Mouse (Mus musculus) limb, embryonic 10.5 days (tissue): Measurements from ENCODE around the gene Uqcrh. TPM values are rescaled to one million over a fixed set of nuclear protein-coding genes. Genes with fewer than 3 reads are reported as not detected.

ENCODE experiments used
- DNase-seq: peaks from one replicate; pipeline ENCODE4 v3.0.0-alpha.2; 2017; ENCODE audit warnings: low spot score
- H3K27ac ChIP-seq: fragments of 300-500 bp; sonication (generic); 2 replicates; pipeline ENCODE4 v1.5.1; 2016; ENCODE audit warnings: mild to moderate bottlenecking
- H3K27me3 ChIP-seq: fragments of 300-500 bp; sonication (generic); 2 replicates; pipeline ENCODE4 v1.6.1; 2016; ENCODE audit warnings: low read depth, mild to moderate bottlenecking; ENCODE audit not compliant: poor library complexity, severe bottlenecking
- H3K36me3 ChIP-seq: fragments of 300-500 bp; sonication (generic); 2 replicates; pipeline ENCODE4 v1.6.1; 2016; ENCODE audit warnings: mild to moderate bottlenecking, moderate library complexity
- H3K4me1 ChIP-seq: fragments of 300-500 bp; sonication (generic); 2 replicates; pipeline ENCODE4 v1.6.1; 2016
- H3K4me3 ChIP-seq: fragments of 300-500 bp; sonication (generic); 2 replicates; pipeline ENCODE4 v1.5.1; 2016; ENCODE audit warnings: mild to moderate bottlenecking, moderate library complexity
- H3K9me3 ChIP-seq: fragments of 300-500 bp; sonication (generic); replicated peaks from 2 replicates; pipeline ENCODE4 v1.6.1; 2016; ENCODE audit warnings: mild to moderate bottlenecking
- WGBS: fragments of 180-500 bp; shearing (Covaris S2); methylation state at CpG from one replicate; pipeline ENCODE4 v1.1.7; 2016; 5-methylcytosine and 5-hydroxymethylcytosine counted together
- polyA plus RNA-seq: library from polyadenylated mRNA; unstranded; fragments of >200 nt; fragmentation: Nextera tagmentation; extraction: Ambion mirVana; gene quantifications from 2 replicates; pipeline ENCODE4 v1.2.1, GENCODE M21; 2016

Uqcrh gene
- 486 and 492 TPM in 2 replicates for polyA plus RNA-seq

DNA sequence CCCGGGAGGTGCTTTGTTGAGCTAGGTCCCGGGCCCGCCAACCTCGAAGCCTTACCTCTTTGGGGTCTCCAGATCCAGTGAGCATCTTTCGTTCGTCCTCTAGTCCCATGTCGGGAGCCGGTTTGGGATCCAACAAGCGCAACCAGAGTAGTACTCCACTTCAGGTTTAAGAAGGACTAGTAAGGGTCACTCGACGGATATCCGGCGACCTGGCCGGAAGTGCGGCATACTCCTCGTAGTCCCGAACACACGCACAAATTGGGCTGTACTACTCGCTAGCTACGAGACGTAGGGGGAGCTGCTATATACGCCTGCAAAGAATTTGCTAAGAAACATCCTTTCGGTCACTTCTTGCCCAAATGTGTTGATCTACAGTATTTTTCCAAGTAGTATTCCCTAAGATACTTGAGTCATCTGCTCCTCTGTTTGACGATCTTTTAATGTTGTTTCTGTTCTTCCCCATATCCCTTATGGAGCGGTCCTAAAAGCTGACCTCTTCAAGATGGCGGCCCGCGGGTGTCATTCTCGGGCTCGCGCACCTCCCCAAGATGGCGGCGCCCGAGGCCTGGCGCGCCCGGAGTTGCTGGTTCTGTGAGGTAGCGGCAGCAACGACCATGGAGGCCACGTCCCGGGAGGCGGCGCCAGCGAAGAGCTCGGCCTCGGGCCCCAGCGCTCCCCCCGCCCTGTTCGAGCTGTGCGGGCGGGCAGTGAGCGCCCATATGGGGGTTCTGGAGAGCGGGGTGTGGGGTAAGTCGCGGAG, at the start of gene Uqcrh, which contains the start of gene Lrrc41:
Gene Uqcrh (minus strand): TSS at position 211 of the 760 bp plus-strand sequence.
Gene Lrrc41 (plus strand): TSS at position 409 of the 760 bp plus-strand sequence.
- Histone ChIP-seq H3K27ac (peak within 1 kb of the TSS; percentile 98), H3K27me3 (no peaks in the 10 kb centered on the region), H3K4me3 (peak within 1 kb of the TSS; percentile 96), H3K36me3 (peaks cover 17% of the 10 kb centered on the region), H3K4me1 (peaks cover 29% of the 10 kb centered on the region), H3K9me3 (no peaks in the 10 kb centered on the region)
- WGBS = under 1% methylated on average over 55 of the region's 55 CpGs
- DNase-seq = peak; percentile 95

DNA sequence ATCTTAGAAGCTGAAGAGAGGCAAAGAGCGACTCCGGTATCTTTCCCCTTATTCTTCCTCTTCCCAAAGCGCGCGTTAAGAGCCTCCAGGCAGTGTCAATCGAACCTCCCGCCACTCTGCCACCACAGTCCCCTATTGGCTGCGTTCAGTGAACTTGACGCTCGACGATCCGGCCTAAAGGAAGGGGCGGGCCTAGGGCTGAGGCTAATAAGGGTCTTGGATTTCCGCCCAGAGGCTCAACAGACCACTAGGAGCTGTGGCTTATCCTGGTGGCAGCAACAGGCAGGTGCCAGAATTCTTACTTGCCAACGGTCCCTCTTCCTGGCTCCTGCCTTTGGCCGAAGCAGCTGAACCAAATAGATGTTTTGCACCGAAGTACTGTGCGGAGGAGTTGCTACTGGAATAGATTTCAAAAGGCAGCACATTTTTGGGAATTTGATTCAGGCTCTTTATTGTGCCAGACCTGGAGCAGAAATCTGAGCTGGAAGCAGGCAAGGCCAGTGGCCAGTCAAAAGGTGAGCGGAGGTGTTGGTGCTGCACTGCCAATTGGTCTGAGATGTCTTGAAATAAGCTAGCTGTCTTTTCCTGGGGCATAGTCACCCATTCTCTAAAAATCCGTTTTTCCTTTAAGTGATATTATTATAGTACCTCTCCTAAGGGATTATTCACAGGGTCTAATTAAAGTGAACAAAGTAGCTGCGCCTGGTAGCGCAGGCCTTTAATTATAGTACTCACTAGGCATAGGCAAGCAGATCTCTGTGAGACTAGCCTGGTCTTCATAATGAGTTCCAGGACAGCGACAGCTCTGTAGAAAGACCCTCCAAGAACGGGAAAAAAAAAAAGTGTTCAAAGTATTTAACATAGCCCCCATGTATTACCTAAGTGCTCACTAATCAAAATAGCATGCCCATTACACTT, 49.0 kb upstream of the Uqcrh start, which contains the start of the genes Rad54l and Pomgnt1:
Gene Rad54l (minus strand): TSS at position 89 of the 918 bp plus-strand sequence.
Gene Pomgnt1 (plus strand): TSS at position 239 of the 918 bp plus-strand sequence.
- 4% methylated on average over 24 of the region's 24 CpGs for WGBS

GRCm38 (mm10) chr4:116122762-116123161, 47.9 kb upstream of the Uqcrh start:
- Histone ChIP-seq H3K4me3 (peak overlapping the region; percentile 75), H3K36me3 (peaks cover 32% of the 10 kb centered on the region), H3K27me3 (no peaks in the 10 kb centered on the region), H3K4me1 (peaks cover 19% of the 10 kb centered on the region), H3K27ac (peak overlapping the region; percentile 82), H3K9me3 (no peaks in the 10 kb centered on the region)
- WGBS = 4% methylated on average over 1 of the region's 1 CpGs
- no peak for DNase-seq

More for the DNA sequence above, 49.0 kb upstream of the Uqcrh start, which contains the start of the genes Rad54l and Pomgnt1:
- H3K9me3 ChIP-seq = no peaks in the 10 kb centered on the region
- peak within 1 kb of the TSS; percentile 82 for H3K27ac ChIP-seq
- H3K27me3 ChIP-seq = no peaks in the 10 kb centered on the region
- peak within 1 kb of the TSS; percentile 75 for H3K4me3 ChIP-seq
- peaks cover 19% of the 10 kb centered on the region for H3K4me1 ChIP-seq
- peaks cover 23% of the 10 kb centered on the region for H3K36me3 ChIP-seq
- DNase-seq = peak; percentile 90

GRCm38 (mm10) chr4:116111486-116111885, 36.6 kb upstream of the Uqcrh start:
- no peak overlapping the region for H3K4me3 ChIP-seq

GRCm38 (mm10) chr4:116110695-116111094, 35.8 kb upstream of the Uqcrh start:
- H3K9me3 ChIP-seq = no peaks in the 10 kb centered on the region
- no peak overlapping the region for H3K27ac ChIP-seq
- H3K36me3 ChIP-seq = peaks cover 94% of the 10 kb centered on the region
- H3K4me1 ChIP-seq = no peaks in the 10 kb centered on the region
- whole genome bisulfite sequencing = 92% methylated on average over 6 of the region's 6 CpGs
- H3K4me3 ChIP-seq = no peak overlapping the region
- no peaks in the 10 kb centered on the region for H3K27me3 ChIP-seq
- no peak for DNase-seq

More at GRCm38 (mm10) chr4:116111486-116111885, 36.6 kb upstream of the Uqcrh start:
- H3K27ac ChIP-seq = no peak overlapping the region
- peaks cover 96% of the 10 kb centered on the region for H3K36me3 ChIP-seq
- no peaks in the 10 kb centered on the region for H3K4me1 ChIP-seq
- WGBS = 86% methylated on average over 2 of the region's 2 CpGs
- DNase-seq = no peak
- no peaks in the 10 kb centered on the region for H3K9me3 ChIP-seq
- H3K27me3 ChIP-seq = no peaks in the 10 kb centered on the region

GRCm38 (mm10) chr4:116105278-116105677, 30.4 kb upstream of the Uqcrh start:
- H3K27ac ChIP-seq = no peak overlapping the region
- H3K36me3 ChIP-seq = peaks cover 95% of the 10 kb centered on the region
- H3K4me1 ChIP-seq = no peaks in the 10 kb centered on the region
- no peaks in the 10 kb centered on the region for H3K27me3 ChIP-seq
- H3K4me3 ChIP-seq = no peak overlapping the region
- DNase-seq = no peak
- H3K9me3 ChIP-seq = no peaks in the 10 kb centered on the region
- WGBS = 96% methylated on average over 5 of the region's 5 CpGs

DNA sequence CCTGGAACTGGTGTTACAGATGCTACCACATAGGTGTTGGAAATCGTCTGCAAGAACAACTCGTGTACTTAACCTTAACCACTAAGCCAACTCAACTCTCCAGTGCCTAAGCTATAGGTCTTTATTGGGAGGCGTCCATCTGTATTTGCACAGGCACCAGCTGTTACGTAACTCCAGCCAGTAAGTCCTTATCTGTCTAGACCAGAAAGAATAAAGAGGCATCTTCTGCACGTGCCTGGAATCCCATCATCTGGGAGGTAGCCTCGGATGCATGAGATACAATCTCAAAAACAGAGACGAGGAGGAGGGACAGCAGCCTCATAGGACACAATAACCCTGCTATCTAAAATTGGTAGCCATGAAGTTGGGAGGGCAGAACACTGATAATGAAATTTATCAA, 26.1 kb upstream of the Uqcrh start:
- Histone ChIP-seq H3K9me3 (no peaks in the 10 kb centered on the region), H3K4me1 (no peaks in the 10 kb centered on the region), H3K27ac (no peak overlapping the region), H3K27me3 (no peaks in the 10 kb centered on the region), H3K4me3 (no peak overlapping the region), H3K36me3 (peaks cover 100% of the 10 kb centered on the region)
- 92% methylated on average over 7 of the region's 7 CpGs for WGBS
- DNase-seq = no peak

DNA sequence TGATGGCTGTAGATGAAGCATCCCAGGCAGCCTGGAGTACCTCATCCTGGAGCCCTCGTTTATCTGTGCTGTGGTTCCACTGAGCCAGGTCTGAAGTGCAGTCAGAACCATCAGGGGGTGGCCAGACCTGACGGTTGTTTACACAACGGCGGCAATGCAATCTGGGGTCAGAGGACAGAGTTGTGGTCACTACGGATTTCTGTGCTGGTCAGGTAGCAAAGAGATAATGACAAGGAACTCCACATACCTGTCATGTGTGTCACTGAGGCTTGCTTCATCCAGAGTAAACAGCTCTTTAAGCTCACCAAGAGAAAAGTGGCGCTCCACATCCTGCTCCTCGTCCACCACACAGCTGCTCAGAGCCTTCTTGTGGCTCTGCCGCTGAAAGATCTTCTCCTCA, 22.3 kb upstream of the Uqcrh start:
- Histone ChIP-seq H3K9me3 (no peaks in the 10 kb centered on the region), H3K27me3 (no peaks in the 10 kb centered on the region), H3K4me1 (no peaks in the 10 kb centered on the region), H3K36me3 (peaks cover 100% of the 10 kb centered on the region), H3K4me3 (no peak overlapping the region), H3K27ac (no peak overlapping the region)
- 83% methylated on average over 8 of the region's 8 CpGs for WGBS
- DNase-seq = no peak

DNA sequence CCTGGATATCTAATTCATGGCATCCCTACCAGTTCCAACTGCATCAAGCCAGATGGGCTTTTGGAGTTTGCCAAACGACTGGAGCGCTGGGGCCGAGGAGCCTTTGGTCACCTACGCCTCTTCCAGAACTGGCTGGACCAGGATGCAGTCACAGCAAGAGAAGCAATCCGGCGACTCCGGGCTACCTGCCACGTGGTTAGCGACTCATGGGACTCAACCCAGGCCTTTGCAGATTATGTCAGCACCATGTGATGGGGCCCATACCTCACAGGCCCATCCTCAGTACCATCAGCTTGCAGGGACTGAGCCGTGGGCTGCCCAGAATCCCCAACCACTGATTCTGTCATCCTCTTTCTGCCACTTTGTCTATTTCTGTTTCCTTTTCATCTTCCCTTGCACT, 21.4 kb upstream of the Uqcrh start:
- peaks cover 100% of the 10 kb centered on the region for H3K36me3 ChIP-seq

DNA sequence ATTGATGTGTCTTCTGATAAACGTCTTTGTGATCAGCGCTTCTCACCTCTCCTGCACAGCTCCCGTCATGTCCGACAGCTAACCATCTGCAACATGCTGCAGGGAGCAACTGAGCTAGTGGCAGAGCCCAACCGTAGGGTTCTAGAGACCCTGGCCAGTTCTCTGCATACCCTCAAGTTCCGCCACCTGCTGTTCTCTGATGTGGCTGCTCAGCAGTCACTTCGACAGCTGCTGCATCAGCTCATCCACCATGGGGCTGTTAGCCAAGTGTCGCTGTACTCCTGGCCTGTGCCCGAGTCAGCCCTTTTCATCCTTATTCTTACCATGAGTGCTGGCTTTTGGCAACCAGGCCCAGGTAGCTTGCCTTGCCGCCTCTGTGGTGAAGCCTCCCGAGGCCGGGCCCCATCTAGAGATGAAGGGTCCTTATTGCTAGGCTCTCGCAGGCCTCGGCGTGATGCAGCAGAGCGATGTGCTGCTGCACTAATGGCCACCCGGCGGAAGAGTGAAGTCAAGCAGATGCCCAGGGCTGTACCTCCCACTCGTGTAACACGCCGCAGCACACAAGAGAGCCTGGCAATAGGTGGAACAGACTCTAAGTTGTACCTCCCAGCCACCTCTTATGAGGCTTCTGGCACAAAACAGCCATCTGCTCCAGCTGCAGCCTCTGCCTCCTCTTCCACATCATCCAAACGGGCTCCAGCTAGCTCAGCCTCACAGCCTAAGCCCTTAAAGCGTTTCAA, 13.8 kb upstream of the Uqcrh start:
- no peaks in the 10 kb centered on the region for H3K9me3 ChIP-seq
- H3K27ac ChIP-seq = no peak overlapping the region
- H3K4me1 ChIP-seq = no peaks in the 10 kb centered on the region
- 91% methylated on average over 23 of the region's 23 CpGs for WGBS
- no peak for DNase-seq
- no peak overlapping the region for H3K4me3 ChIP-seq
- H3K36me3 ChIP-seq = peaks cover 99% of the 10 kb centered on the region
- H3K27me3 ChIP-seq = no peaks in the 10 kb centered on the region

More for the DNA sequence above, 21.4 kb upstream of the Uqcrh start:
- Histone ChIP-seq H3K4me1 (no peaks in the 10 kb centered on the region), H3K27me3 (no peaks in the 10 kb centered on the region), H3K9me3 (no peaks in the 10 kb centered on the region), H3K27ac (no peak overlapping the region), H3K4me3 (no peak overlapping the region)
- no peak for DNase-seq
- WGBS = 89% methylated on average over 10 of the region's 10 CpGs

- H3K36me3 ChIP-seq = peaks cover 36% of the 10 kb centered on the region
- DNase-seq = no peak
- H3K4me3 ChIP-seq = peak overlapping the region; percentile 96
- H3K27me3 ChIP-seq = no peaks in the 10 kb centered on the region
- H3K4me1 ChIP-seq = peaks cover 29% of the 10 kb centered on the region
- 60% methylated on average over 3 of the region's 3 CpGs for WGBS
- H3K27ac ChIP-seq = peak overlapping the region; percentile 98
- no peaks in the 10 kb centered on the region for H3K9me3 ChIP-seq
These were observed 2.6 kb upstream of the Uqcrh start for GRCm38 (mm10) chr4:116077240-116078095.
